Mouse (Mus musculus) ES-Bruce4 (cell line): Measurements from ENCODE around the gene Cwh43.

Source experiments
- CTCF ChIP-seq: IDR thresholded peaks from one replicate; pipeline ENCODE4 v1.8.1; 2011; ENCODE audit warnings: low read depth, low read length
- EP300 ChIP-seq: IDR thresholded peaks from 2 replicates; pipeline ENCODE4 v1.6.1; 2011; ENCODE audit warnings: low read depth, low read length; ENCODE audit not compliant: insufficient read depth
- POLR2A ChIP-seq: IDR thresholded peaks from one replicate; pipeline ENCODE4 v1.8.1; 2011; ENCODE audit warnings: low read length; ENCODE audit not compliant: insufficient read depth

DNA sequence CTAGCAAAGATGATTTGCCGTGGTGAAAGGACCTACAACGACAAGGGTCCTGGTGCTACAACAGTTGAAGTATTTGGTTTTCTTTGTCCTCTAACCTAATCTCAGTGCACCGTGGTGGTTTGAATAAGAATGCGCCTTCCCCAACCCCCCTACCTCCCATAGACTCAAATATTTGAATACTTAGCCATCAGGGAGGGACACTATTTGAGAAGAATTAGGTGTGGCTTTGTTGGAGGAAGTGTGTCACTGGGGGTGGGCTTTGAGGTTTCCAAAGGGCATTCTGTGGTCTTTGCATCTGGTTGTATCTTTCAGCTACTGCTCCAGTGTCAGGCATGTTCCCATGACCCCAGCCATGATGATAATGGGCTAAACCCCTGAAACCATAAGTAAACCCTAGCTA is 38.0 kb upstream of the Cwh43 start:
- TF ChIP-seq CTCF (no peak), POLR2A (no peak), EP300 (no peak)
